Mouse (Mus musculus): ENCODE results near the gene Kctd3.

DNA sequence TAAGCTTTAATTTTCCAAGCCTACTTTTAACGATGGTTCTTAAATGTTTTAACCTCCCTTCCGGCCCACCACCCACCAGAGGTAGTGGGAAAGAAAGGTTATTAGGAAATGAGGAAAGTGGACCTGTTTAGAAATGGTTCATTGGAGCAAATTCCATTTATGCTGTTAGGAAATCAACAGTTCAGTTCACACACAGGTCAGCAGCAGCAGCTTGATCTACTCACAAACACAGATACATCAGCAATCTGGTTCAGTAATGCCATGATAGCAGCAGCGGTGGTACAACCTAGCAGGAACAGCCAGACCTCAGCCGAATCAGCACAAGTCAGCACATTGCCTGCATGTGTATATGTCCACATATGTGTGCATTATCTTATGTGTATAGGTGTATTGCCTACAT, 3.0 kb upstream of the Kctd3 start:
- no peak for TF ChIP-seq GATA1 (IDR thresholded peaks at IDR 0.05; ENCODE audit: low read length)
- no peak for TF ChIP-seq TAL1 (IDR thresholded peaks at IDR 0.05; ENCODE audit: low read length)
